Mouse (Mus musculus): ENCODE data around the gene Grpel1.

DNA sequence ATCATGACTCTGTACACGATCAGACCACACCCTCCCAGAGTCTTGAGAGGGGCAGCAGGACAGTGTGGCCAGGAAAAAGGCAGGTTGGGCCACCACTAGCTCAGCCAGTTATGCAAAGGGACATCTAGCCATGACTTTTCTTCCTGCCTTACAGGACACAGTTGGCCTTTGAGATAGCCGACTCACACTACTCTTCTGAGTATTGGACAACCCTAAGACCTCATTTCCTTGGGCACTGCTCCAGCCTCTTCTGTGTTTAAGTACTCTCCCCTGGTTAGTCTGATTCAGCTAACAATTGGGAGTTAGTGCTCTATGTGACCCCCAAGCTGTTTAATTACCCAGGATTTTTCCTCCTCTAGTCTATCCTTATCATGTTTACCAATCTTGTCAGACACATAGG, 14.9 kb downstream of the Grpel1 start:
- TF ChIP-seq CTCF (IDR thresholded peaks at IDR 0.05) (no peak), EP300 (IDR thresholded peaks at IDR 0.05) (no peak)

Data from lung, postnatal 0 days (tissue).